Mouse (Mus musculus) kidney, postnatal 25 days (tissue): ENCODE data around the gene Gabra1.

Experiments
- DNase-seq, 2 experiments: peaks; one replicate each; pipeline ENCODE4 v3.0.0; 2021; ENCODE audit warnings: mixed read lengths in 2 of 2

The Gabra1 gene

DNA sequence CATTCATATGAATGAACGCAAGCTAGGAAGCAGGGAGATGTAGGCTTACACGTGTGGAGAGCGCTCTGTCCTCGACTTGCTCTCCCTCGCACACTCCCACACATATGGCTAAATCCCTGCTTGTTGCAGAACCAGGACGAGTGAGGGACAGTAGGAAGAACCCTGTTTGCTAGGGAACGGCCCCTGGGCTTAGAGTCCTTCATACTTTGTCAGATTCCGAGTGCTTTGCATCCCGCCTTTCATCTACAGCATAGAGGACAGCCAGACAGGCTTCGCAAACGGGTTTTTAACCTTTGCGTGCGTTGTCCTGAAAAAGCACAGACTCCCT is at the start of gene Gabra1:
Gabra1 (minus strand) TSS at position 106 of the 328 bp plus-strand sequence.
- no peak for DNase-seq

DNA sequence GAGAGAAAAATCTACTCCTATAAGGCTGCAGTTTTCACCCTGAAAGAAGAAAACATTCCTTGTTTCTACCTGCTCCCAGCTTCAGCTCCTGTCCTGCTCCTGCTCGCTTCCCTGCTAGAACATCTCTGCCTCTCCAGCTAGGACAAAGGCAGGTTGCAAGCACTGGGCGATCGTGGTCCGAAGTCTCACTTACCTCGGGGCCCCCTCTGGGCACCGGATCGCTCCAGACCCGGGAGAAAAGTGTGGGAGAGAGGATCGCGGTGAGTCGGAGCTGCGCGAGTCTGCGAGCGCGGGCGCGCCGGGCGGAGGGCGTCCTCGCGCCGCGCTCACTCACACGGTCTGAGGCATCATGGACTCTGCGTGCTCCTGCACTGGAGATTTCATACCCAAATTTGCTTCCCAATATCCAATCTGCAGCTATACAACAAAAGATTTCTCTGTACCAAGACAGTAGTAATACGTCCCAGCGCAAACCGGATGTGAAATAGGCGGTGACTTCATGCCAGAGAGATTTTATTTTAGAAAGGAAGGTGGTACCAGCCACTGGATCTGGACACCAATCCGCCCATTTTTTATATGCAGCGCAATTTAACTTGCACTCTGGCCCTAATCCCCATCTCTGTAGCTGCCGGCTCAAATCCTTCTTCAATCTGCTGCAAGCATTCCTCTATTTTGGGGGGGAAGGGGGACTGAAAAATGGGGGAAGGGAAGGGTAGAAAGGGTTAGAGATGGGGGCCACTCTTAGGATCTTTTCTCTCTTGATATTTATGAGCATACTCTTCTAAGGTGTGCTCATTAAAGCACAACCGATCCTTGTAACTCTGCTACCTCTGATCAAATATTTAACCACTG is 531 bp downstream of the Gabra1 start:
- no peak for DNase-seq

DNA sequence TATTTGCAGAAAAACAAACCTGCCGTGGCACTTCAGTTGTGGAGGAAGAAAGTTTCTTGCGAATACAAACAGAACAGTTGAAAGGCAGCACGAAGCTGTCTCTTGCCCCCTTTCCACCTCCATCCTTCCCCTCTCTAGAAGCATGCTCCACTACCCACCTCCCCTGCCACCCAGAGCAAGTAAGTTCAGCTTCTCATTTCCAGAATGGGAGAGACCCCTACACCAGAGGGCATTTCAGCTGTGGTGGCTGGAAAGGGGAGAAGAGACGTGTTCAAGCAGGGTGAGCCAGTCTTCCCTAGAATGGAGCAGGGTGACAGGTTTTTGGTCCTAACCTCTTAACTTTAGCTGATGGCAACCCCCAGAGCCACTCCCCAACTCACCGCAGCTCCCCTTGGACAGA is 1.3 kb downstream of the Gabra1 start:
- no peak for DNase-seq

DNA sequence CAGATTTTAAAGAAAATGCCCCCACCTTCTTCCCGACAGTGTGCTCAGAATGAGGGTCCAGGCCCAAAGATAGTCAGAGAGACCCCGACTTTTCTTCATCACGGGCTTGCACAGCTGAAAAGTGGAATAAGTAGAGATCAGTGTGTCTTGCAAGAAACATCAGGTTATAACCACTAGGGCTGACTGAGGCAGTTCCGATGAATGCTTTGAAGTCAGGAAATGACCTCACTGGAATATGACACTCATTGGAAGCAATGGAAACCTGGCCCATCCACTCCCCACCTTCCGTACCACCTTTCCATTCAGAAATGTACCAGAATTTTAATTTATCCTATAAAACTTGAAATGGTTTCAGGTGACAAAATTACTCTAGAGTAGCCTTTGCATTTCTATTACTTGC is 3.2 kb downstream of the Gabra1 start:
- DNase-seq = no peak

DNA sequence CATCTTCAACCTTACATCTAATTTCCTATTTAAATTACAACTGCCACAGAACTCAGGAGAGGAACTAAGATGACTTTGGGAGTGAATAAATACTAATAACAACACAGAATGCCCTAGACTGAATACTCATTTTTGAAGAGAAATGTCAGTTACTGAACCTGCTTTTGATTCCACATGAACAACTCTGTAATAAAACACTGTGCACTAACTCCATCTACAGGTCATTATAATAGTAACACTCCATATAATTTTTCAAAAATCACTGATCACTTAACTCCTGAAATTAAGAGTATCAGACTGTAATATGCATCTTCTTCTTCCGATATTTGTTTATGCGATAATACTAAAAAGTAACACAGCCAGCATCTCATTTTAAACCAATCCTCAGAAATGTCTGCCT is 4.4 kb downstream of the Gabra1 start:
- no peak for DNase-seq

DNA sequence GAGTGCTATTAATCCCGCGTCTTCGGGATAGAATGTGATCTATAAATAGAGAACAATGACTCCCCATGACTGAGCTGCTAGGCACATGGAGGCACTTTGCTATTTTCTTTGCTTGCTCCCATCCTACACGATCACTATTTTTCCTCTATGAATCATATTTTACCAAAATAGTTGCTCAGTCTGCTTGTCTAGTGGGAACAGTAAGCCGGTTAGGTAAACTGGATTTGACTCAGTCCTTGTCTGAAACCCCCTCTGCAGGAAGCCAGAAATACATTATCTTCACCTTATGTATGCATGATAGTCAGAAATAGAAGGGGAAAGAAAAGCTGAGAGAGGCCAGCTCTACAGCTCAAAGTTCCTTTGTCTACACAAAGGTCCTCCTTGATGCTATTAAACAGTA is 31.3 kb downstream of the Gabra1 start:
- no peak for DNase-seq

DNA sequence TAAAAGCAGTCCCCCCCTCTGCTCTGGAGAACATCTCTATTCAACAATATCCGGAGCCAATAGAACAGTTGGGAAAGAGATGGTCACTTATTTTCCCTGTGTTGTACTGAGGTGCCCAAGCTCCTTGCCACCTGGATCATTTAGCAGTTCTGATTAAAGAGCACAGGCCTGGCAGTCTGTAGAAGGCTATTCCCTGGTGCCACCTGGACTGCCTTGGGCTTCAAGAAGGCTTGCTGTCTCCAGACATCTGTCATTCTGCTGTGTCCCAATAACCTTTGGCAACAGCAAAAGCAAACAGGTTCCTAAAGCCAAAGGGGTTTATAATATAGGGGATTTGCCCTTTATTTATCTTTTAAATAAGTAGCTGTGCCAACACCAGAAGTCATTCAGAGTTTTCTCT is 65.8 kb downstream of the Gabra1 start:
- no peak for DNase-seq

DNA sequence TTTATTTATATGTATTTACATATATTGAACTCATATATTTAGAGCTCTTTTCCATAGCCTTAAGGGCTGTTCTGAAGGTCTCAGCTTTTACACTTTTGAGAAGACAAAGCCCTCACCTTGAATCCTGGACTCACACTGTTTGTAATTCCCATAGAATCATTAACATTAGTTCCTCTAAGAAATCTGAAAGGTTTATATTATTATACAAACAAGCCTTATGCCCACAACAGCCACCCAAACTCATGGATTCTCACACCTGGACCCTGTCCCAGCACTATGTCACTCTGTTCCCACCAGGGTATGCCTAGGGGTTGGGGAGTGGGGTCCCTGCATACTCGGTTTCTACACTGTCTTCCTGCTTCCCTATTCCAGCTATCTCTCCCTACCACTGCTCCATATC is 72.7 kb downstream of the Gabra1 start:
- DNase-seq = no peak

DNA sequence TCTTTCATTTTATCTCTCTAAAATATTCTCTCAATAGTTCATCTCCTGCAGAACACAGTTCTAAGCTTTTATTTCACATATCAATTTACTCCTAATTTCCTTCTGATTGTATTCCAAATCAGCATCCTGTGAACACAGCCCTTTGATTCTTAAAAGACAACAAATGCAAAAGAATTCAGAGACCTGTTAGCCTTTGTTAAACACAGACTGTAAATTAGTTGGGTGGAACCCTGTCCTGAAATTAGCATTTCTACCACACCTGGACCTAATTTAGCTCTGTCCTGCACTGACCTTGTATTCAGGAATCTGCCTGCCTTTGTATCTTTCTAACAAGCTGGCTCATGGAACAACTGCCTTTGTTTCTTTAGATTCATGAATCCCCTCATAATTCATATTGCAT is 73.1 kb downstream of the Gabra1 start:
- no peak for DNase-seq

DNA sequence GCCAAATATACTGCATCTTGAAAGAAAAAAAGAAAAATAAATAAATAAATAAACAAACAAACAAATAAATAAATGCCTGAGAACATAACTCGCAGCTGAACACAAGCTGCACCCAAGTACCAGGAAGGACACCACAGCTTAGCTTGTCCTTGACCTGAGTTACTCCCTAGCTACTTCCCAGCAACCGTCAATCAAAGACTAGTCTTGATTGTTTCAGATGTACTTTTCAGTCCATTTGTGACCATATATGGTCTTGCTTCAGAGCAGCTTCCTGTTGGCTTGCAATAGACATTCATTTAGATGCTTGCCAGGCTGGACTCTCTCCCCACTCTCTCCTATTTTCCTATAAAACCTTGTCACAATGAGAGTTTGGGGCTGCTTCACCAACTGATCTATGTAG is 87.2 kb downstream of the Gabra1 start:
- DNase-seq = no peak
